Mouse (Mus musculus): ENCODE data around the gene Kdm6b. TPM values are rescaled to one million over a fixed set of nuclear protein-coding genes. Genes with fewer than 3 reads are reported as not detected.
A peak's percentile ranks its signal among the peaks of the same experiment; 100 is the strongest.

Gene Kdm6b
- total RNA-seq, 2 experiments from 2014 or later = 23.0 to 27.2 TPM

DNA sequence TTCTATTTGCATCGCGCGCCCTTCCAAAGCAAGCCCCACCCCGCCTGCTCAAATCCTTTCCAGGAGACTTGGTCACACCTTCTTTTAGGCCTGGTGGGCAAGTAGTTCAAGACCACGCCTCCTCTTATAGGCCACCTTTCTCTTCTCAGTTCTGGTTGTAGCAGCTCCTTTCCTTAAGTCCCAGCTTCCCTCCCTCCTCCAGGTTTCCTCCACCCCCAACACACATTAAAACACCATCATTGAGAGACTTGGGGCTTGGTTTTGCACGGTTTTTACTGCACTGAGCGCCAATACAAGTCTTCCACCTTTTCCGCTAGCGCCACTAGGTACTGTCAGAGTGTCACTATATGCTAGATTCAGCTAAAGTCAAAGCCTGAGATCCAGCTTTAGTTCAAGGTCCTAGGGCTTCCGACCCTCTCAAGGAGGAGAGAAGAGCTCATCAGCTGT, 7.1 kb upstream of the Kdm6b start:
- intact Hi-C loops (cut with DNase I) = loop anchor here (2.0 kb wide), 1 partner anchor 14 kb away; no protein-coding TSS in a partner anchor
- DNase-seq = no peak

DNA sequence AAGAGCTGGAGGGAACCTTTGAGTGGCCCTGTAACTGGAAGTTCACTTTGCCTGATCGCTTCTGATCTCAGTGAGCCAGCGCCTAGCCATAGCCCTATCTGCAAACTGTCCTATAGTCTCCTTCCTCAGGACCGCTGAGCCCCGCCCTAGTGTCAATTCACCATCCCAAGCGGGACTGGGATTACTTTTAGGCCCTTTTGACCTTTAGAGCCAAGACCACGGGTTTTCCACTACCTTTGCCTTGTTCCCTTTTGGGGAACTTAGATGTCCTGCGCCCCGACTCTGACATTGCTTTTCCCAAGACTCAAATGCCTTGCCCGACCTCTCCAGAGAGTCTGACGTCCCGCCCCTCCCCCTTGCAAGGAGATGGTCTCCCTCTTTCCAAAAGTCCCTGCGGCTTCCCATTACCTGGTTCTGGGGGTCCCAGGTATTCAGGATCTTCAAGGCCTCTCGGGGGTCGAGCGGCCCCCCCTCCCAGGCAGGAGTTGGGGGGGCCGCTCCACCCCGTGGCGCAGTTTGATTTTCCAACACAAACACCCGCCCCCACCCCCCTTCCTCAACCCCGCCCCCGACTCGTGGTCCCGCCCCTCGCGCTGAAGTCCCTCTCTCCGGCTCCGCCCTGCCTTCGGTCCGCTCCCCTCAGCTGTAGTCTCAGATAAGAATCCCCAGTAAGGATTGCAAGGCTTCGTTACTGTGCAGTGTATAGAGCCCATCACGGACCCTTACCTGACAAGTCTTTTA, 6.5 kb upstream of the Kdm6b start:
- DNase-seq = no peak

DNA sequence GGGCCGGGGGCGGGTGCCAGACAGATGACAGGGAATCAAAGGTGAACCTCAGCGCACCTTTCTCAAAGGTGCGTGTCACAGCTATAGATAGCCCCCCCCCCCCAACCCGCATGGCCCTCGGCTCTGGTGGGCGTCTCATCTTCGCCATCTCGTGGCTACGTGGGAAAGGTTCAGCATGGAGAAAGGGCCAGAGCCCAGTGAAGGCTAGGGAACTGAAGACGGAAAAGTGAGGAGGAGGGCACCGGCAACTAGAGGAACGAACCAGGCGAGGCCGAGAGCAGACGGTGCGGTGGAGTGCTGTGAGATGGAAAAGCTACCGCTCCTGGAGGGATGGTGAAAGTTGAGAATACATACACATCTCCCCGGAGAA, 6.0 kb upstream of the Kdm6b start:
- intact Hi-C loops (cut with DNase I) = loop anchor here (10.0 kb wide), 2 partner anchors 325 to 575 kb away; partner anchors contain the start of genes Gabarap, Per1 and Phf23
- DNase-seq = no peak

More for the DNA sequence above, 6.5 kb upstream of the Kdm6b start:
- intact Hi-C loops (cut with DNase I) = loop anchor here (2.0 to 10.0 kb wide), 3 partner anchors 13 to 575 kb away; partner anchors contain the start of genes Gabarap, Per1 and Phf23

DNA sequence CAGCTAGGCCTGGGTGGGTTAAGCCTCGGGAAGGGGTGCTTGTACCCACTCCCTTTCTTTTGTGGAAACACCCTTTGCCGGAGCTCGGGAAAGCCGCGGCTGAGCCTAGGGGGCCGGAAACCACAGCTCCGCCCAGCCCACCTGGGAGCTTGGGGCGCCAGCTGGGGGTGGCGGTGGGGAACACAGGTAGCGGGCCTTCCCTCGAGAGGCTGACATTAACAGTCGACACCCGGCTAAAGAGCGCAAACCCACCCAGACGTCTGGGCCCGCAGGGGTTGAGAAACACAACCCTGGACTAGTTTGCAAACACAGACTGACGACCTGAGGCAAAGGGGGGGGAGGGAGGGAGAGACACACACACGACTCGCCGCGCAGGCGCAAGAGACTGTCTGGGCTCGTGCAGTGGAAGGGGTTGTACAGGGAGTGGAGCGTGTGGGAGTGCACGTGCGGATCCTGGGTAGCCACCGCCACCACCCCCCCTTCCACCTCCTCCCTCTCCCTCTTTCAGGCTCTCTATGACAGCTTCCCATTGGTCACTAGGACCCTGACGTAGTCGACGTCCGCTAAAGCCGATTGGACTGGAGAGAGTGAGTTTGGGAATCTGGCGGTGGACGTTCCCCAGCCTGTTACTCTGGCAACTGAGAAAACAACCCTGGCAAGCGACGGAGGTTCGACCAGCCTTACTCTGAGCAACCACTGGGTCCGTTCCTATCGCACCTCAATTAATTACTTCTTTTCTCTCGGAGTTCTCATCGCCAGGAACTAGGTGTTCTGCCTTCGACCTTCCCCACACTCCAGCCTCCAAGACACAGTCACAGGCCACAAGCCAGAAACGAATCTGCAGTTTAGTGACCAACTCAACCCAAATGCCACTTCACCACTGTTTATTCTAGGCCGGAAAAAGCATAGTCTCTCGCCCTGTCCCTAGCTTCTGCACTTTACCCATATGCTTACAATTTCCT, 5.3 kb upstream of the Kdm6b start:
- intact Hi-C loops (cut with DNase I) = loop anchor here (10.0 kb wide), 2 partner anchors 324 to 576 kb away; partner anchors contain the start of genes Gabarap, Per1 and Phf23
- DNase-seq = peak; percentile 78 to 91

DNA sequence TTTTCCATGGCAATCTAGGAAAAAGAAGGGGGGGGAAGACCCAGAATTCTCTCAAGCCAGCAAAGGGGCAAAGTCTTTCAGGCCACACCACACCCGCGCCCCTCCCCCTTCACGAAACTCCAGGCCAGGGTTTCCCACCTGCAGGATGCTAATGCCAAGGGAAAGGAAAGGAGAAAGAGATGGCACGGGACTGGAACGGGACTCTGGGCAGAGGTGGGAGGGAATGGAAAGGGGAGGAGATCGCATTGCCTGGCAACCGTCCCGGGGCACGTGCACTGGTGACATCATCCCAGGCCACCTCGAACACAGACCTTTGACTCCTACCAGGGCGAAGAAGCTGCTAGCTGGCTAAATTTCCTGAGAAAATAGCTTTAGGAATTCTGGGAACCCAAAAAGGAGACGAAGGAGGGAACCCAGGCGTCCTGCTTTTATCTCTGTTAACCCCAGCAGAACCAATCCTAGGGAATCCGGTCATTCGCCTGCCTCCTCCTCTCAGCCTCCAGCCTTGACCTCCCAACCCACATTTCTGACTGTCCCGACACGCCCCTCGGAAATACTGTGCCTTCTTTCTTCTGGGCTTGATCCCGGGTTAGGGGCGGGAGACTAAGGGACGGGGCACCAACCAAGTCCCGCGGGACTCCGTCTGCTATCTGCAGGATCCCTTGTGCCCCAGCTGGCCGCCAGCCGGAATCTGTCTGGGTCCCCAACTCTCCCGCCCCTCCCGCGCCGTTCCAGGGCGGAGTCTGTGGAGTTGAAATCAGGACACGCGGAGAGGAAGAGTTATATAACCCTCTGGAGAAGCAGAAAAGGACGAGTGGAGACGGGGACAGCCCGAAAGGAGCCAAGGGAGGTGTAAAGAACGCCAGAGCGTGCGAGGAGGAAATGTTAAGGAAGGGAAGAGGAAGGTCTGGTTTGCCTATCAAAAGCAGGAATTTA, 4.2 kb upstream of the Kdm6b start:
- peak; percentile 91 for DNase-seq
- intact Hi-C loops (cut with DNase I) = loop anchor here (10.0 kb wide), 2 partner anchors 323 to 577 kb away; partner anchors contain the start of genes Gabarap, Per1 and Phf23

DNA sequence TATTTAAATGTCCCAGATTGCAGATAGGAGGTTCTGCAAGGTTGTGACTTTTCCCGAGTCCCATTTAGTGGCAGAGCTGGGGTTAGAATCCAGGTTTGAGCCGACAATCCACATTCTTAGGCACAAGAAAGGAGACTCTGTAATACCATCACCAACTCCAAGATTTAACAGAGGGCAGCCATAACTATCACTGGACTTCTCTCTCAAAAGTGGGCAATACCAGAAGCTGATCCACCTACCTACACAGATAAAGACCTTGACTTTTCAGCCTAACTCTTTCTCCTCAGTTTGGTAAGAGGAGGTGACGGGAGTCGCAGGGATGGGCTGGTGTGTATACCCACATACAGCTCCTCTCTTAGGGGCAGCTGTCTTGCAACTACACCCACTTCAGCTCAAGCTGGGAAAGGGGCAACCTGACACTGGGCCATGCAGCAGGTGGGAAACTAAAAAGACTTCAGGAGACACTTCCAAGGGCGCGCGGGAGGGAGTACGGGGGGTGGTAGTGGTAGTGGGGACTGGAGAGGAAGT, 3.5 kb upstream of the Kdm6b start:
- no peak for DNase-seq
- intact Hi-C loops (cut with DNase I) = loop anchor here (10.0 kb wide), 2 partner anchors 322 to 578 kb away; partner anchors contain the start of genes Gabarap, Per1 and Phf23

DNA sequence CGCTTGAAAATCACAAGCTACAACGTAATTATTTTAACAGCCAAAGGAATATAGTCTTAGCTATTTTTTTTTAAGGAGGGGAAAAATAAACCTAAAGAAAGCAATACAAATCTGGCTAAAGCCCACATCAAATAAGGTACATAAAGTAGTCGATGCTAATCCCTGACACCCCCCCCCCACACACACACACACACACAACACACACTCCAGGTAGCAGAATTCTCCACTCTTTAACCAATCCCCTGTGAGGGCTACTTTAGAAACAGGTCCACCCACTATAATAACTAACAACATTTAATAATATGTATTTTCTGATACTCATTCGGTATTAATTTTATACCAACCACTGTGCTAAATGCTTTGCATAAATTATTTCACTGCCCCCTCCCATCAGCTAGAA, 3.0 kb upstream of the Kdm6b start:
- no peak for DNase-seq
- intact Hi-C loops (cut with DNase I) = loop anchor here (10.0 kb wide), 2 partner anchors 322 to 578 kb away; partner anchors contain the start of genes Gabarap, Per1 and Phf23

DNA sequence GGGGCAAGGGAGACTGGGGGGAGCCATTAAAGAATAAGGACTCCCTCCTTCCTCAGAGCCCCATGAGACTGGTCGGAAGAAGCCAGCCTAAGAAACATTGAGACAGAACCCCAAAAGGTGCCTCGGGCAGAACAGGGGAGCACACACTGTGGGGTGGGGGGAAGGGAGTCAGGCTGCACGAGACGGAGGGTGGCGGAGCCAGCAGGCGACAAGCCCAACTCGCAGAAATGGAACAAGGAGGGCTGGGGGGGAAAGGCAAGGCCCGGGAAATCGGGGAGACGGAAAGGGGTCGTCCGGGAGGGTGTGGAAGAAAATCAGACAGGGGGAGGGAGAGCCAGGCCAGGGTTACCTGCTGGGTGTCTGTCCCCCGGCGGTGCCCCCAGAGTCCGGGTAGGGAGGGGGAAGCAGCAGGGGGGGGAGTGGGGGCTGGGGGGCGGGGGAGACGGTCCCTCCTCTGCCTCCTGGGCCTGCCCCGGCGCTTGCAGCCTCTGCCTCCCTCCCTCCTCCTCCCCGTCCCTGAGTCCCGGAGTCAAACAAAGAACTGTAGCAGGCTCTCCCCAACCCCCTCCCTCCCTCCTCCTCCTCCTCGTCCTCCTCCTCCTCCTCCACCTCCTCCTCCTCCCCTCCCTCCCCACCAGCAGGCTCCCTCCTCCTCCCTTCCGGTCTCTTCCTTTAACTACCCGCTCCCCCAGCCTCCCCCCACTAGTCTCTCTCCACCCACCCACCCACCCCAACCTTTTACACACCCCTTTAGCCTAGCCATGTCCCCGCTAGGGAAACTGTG, 2.4 kb upstream of the Kdm6b start:
- no peak for DNase-seq
- intact Hi-C loops (cut with DNase I) = loop anchor here (10.0 kb wide), 2 partner anchors 321 to 579 kb away; partner anchors contain the start of genes Gabarap, Per1 and Phf23

DNA sequence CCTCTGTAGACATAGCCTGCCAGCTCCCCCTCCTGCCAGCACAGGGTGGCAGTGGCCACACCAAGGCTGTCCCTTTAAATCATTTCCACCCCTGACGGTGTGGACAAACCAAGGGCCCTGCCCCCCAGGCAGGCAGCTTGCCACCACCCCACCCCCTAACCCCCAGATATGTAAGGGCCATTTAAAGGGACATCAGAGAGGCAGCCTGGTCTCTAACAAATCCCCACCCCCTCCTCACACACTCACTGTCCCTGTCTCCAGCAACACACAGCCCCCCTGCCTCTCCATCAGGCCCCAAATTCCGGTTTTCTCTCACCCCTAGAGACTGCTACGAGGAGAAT, 1.8 kb upstream of the Kdm6b start:
- intact Hi-C loops (cut with DNase I) = loop anchor here (10.0 kb wide), 2 partner anchors 320 to 580 kb away; partner anchors contain the start of genes Gabarap, Per1 and Phf23
- peak; percentile 64 to 66 for DNase-seq

DNA sequence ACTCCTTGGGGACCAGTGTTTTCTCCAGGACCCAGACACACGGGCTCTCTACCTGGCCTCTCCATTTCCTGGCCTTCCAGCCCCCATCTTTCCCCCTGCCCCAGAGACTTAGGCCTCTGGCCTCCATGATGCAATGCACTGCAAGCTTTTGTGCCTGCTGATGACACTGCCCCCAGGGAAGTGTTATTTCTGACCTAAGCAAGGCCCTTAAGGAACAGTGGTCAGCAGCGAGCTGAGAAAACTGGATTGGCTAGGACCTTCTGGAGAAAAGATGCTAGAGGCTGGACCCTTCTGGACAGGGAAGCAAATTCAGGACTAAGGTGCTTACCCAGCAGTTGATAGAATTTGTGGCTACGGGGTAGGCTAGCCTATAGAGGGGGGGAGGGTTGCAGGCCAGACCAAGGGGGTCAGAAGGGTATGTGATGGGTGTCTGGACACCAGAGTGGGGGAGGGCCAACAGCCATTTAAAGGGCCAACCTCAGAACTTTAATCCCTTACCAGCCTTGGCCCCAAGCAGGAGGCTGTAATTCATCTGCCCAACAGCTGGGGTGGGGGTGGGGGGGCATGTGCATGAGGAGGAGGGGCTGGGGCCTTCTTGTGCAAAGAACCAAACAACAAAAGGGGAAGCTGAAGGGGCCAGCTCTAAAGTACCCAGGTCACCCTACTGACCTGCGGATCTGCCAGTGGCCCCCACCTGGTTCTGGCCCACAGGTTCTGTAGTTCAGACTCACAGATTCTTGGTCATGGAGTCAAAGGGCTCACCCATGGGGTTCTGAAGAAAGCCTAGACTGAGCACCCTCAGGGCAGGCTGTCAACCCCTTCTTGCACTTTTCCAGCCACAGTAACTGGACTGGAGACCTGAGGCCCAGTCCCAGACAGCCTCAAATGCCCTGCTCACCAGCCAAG, 1.2 kb upstream of the Kdm6b start:
- no peak for DNase-seq
- intact Hi-C loops (cut with DNase I) = loop anchor here (10.0 kb wide), 2 partner anchors 320 to 580 kb away; partner anchors contain the start of genes Gabarap, Per1 and Phf23

DNA sequence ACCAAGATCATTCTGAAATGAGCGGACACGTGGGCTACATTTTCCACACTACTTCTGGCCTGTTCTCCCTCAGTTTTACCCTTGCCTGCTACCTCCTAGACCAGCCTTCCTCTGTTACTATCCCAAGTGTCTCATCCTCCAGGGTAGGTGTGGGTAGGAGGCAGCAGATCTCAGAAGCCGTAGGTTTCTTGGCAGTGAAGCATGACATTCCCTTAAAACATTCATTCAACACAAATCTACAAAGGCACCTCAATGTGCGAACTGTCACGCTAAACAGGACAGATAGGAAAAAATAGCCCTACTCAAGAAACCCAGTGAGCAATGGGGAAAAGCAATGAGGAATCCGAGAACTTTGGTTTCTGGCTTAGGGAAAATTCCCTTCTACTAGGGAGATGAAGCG, 927 bp downstream of the Kdm6b start:
- DNase-seq = no peak
- intact Hi-C loops (cut with DNase I) = loop anchor here (10.0 kb wide), 2 partner anchors 318 to 582 kb away; partner anchors contain the start of genes Gabarap, Per1 and Phf23

DNA sequence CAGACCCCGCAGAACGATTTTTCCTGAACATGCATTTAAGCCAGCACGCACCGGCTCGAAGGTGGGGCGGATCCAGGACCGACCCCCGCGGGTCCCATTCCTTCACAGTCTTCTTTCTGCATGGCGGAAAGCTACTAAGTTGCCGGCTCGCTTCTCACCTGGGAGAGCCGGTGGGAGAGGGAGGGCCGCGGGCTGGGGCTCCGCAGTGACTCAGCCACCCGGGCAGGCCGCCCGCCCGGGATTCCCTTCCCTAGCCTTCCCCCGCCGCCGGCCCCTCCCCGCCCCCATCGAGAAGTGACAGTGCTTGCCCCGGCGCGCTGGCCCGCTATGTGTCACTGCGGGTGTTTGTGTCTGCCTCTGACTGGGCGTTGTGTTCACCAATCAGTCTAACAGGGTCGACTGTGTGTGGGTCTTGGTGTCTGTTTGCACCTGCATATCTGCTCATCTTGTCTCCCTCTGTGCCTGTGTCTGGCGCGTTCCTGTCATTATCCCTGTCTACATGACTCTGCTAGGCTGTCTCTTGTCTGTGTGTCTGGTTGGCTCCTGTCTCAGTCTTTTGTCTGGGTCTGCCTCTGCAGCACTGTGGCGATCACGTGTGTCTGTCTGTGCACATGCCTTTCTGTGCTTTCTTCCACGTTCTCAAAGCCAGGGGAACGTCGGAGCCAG, 1.8 kb downstream of the Kdm6b start:
- intact Hi-C loops (cut with DNase I) = loop anchor here (10.0 kb wide), 2 partner anchors 317 to 583 kb away; partner anchors contain the start of genes Gabarap, Per1 and Phf23
- DNase-seq = peak; percentile 75 to 77

DNA sequence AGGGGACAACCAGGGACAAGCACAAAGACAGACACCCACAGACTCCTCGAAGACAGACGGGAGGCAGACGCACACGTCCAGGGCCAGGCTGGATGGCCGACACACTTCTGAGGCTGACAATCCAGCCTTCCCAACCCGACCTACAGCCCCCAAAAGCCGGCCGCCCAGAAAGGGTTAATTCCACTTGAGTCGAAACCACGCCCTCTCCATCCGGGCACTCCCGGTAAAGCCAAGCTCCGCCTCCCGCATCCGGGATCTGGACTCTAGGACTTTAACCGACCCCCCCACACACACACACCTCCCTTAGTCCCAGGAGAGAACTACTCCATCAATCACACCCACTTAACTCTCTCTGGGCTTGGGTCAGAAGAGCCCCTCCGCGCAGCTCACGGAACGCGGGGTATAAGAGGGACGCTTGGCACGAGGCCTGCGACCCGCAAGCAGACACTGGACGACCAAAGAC, 2.4 kb downstream of the Kdm6b start:
- intact Hi-C loops (cut with DNase I) = loop anchor here (10.0 kb wide), 2 partner anchors 316 to 584 kb away; partner anchors contain the start of genes Gabarap, Per1 and Phf23
- DNase-seq = peak; percentile 93 to 94

DNA sequence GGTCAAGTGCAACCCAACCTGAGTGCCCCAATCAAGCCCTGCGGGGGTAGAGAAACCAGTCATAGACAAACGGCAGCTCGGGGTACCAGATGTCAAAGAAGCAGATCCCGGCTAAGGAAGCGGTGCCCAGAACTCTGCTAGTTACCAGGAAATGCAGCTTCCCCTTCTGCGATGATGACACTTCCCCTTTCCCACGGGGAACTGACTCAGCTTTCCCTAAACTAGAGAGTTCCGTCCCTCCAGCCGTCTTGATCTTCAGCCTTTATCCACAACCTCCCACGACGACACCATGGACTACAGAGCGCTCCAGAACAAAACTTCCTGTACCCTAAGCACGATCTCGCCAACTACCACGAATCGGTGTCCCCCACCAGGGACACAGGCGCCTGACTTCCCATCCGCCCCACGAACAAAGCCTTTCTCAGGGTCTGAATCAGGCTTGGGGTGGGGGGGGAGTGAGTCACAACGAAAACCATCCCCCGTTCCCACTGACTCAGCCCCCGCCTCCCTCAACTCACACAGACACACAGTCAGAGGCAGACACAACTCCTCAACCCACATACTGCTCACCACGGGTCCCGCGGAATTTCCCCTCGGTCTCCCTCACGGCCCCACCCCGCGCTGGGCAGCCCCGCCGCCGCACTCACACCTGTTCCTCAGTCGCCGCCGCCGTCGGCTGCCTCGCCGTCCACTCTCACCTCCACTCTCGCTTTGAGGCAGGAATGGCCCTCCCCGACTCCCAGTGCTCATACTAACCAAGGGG, 3.0 kb downstream of the Kdm6b start:
- peak in 1 of 2 experiments; percentile 68 for DNase-seq
- intact Hi-C loops (cut with DNase I) = loop anchor here (10.0 kb wide), 2 partner anchors 316 to 584 kb away; partner anchors contain the start of genes Gabarap, Per1 and Phf23

DNA sequence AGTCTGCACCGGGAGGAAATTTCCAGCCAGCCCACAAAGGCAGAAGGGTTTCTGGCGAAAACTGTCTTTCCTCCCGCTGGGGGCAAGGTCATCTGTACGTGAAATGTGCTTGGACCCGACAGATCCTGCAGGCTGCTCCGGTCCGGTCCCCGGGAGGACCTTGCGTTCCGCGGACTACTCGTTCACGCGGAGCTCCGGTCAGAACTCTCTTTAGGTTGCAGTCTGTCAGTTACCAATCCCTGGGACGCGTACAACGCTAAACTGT, 3.5 kb downstream of the Kdm6b start:
- intact Hi-C loops (cut with DNase I) = loop anchor here (10.0 kb wide), 2 partner anchors 315 to 585 kb away; partner anchors contain the start of genes Gabarap, Per1 and Phf23
- no peak for DNase-seq
